Comparison of ENCODE assay signal across 8 mouse cellular contexts in the genomic region with DNA sequence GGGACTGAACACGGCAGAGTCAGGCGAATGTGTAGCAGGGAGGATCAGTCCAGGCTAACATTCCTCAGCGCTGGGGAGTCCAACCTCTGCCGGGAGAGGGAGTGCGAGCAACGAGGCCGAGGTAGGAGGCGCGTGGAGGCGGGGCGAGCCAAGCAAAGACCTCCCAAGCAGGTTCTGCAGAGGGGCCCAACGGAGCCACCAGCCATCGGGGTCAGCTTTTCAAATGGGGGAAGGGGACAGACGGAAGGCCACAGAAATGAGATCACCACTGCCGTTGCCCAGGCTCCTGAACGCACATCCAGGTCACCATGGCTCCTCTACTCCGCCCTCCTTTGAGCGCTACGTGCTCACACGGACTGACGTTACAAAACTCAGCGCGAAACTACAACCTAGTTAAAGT. TPM values are rescaled to one million over a fixed set of nuclear protein-coding genes. Genes with fewer than 3 reads are reported as not detected.
DNase-seq lines count a peak whose midpoint lies in the region; ATAC-seq and TF ChIP-seq lines count a peak whose summit lies in the region.

No protein-coding gene starts in this region.

- TF ChIP-seq POLR2A in spleen, adult 2 months (IDR thresholded peaks at IDR 0.05; ENCODE audit: low read depth, low read length): no peak
- peak; percentile 38 for TF ChIP-seq POLR2A in myocyte (IDR thresholded peaks at IDR 0.05; ENCODE audit: insufficient read length, low read depth)

- H3K4me1 ChIP-seq in spleen, adult 2 months (ENCODE audit: control insufficient read depth, insufficient read depth, insufficient read length): no peaks in the 10 kb centered on the region
- H3K4me1 ChIP-seq in forebrain, embryonic 11.5 days (replicated peaks; ENCODE audit: control insufficient read depth, insufficient read depth, low read length): peaks cover 5% of the 10 kb centered on the region; the same call in 1 of the 2 replicates
- peaks cover 41% of the 10 kb centered on the region for H3K4me1 ChIP-seq in heart, embryonic 13.5 days
- peaks cover 17% of the 10 kb centered on the region; the same call in 1 of the 2 replicates for H3K4me1 ChIP-seq in kidney, postnatal 0 days (replicated peaks; ENCODE audit: insufficient read depth, low read length)
- no peaks in the 10 kb centered on the region for H3K4me1 ChIP-seq in liver, embryonic 11.5 days (replicated peaks; ENCODE audit: control insufficient read depth, insufficient read depth, low read length)

- peak overlapping the region; percentile 36 for H3ac ChIP-seq in myocyte (ENCODE audit: control insufficient read depth, insufficient read length)

- no peak overlapping the region for H3K27ac ChIP-seq in spleen, adult 2 months (ENCODE audit: insufficient read depth, low read length)
- peak overlapping the region; percentile 25 for H3K27ac ChIP-seq in forebrain, embryonic 11.5 days (ENCODE audit: low read depth, low read length)
- peak overlapping the region; percentile 99 for H3K27ac ChIP-seq in heart, embryonic 13.5 days (replicated peaks)
- H3K27ac ChIP-seq in kidney, postnatal 0 days: peak overlapping the region; percentile 94
- H3K27ac ChIP-seq in liver, embryonic 11.5 days (ENCODE audit: low read depth, low read length): peak overlapping the region; percentile 65

- no peak for DNase-seq in spleen, adult 2 months (ENCODE audit: low read depth in 1 of 2, low spot score in 2 of 2)
- DNase-seq in spleen, adult 12 weeks (ENCODE audit: low spot score): no peak
- peak; percentile 91 for DNase-seq in forebrain, embryonic 11.5 days (ENCODE audit: low spot score)
- DNase-seq in kidney, postnatal 0 days (ENCODE audit: low spot score): peak; percentile 94
- DNase-seq in liver, embryonic 11.5 days (ENCODE audit: low spot score): peak; percentile 80
- peak; percentile 71 to 72 for DNase-seq in urinary bladder, adult 18-20 months (ENCODE audit: low spot score in 2 of 2)

- H3K79me2 ChIP-seq in myocyte (ENCODE audit: control insufficient read depth, insufficient read depth): peaks cover 11% of the 10 kb centered on the region

- peak overlapping the region; percentile 93 for H3K4me2 ChIP-seq in forebrain, embryonic 11.5 days (ENCODE audit: low read depth, low read length, severe bottlenecking)
- H3K4me2 ChIP-seq in heart, embryonic 13.5 days: peak overlapping the region; percentile 87
- peak overlapping the region; percentile 75 for H3K4me2 ChIP-seq in kidney, postnatal 0 days (ENCODE audit: low read length)
- peak overlapping the region; percentile 78 for H3K4me2 ChIP-seq in liver, embryonic 11.5 days
- peak overlapping the region; percentile 100 for H3K4me2 ChIP-seq in myocyte (ENCODE audit: low read depth)

- peak overlapping the region; percentile 25; the same call in 1 of the 2 replicates for H3K4me3 ChIP-seq in spleen, adult 2 months (ENCODE audit: extremely low read depth, insufficient read depth, insufficient read length)
- H3K4me3 ChIP-seq in forebrain, embryonic 11.5 days (ENCODE audit: low read depth, low read length): peak overlapping the region; percentile 58
- peak overlapping the region; percentile 88 for H3K4me3 ChIP-seq in heart, embryonic 13.5 days
- H3K4me3 ChIP-seq in kidney, postnatal 0 days (replicated peaks; ENCODE audit: low read depth, low read length): peak overlapping the region; percentile 88
- H3K4me3 ChIP-seq in liver, embryonic 11.5 days (ENCODE audit: low read depth, low read length): peak overlapping the region; percentile 65
- H3K4me3 ChIP-seq in myocyte: peak overlapping the region; percentile 90

- peak; percentile 74 for ATAC-seq in forebrain, embryonic 11.5 days (replicated peaks; ENCODE audit: low FRiP score)
- peak; percentile 52 for ATAC-seq in heart, embryonic 13.5 days (ENCODE audit: extremely low read depth, insufficient number of reproducible peaks, low FRiP score, low TSS enrichment)
- ATAC-seq in kidney, postnatal 0 days (replicated peaks; ENCODE audit: low FRiP score, low read depth): peak; percentile 60
- peak; percentile 75 for ATAC-seq in liver, embryonic 11.5 days (replicated peaks; ENCODE audit: low FRiP score)

- H3K36me3 ChIP-seq in spleen, adult 2 months (ENCODE audit: control insufficient read depth, insufficient read depth, low read length): no peaks in the 10 kb centered on the region
- no peaks in the 10 kb centered on the region; the same call in 1 of the 2 replicates for H3K36me3 ChIP-seq in forebrain, embryonic 11.5 days (ENCODE audit: control insufficient read depth, insufficient read depth, low read length)
- H3K36me3 ChIP-seq in heart, embryonic 13.5 days: peaks cover 40% of the 10 kb centered on the region
- H3K36me3 ChIP-seq in kidney, postnatal 0 days (ENCODE audit: insufficient read depth, low read length): peaks cover 28% of the 10 kb centered on the region
- peaks cover 10% of the 10 kb centered on the region; the same call in 1 of the 2 replicates for H3K36me3 ChIP-seq in liver, embryonic 11.5 days (ENCODE audit: control insufficient read depth, insufficient read depth, low read length)
- H3K36me3 ChIP-seq in myocyte (ENCODE audit: control insufficient read depth, insufficient read depth): peaks cover 33% of the 10 kb centered on the region

- WGBS in spleen, adult 2 months: 3% methylated on average over 23 of the region's 23 CpGs
- WGBS in forebrain, embryonic 11.5 days: under 1% methylated on average over 23 of the region's 23 CpGs
- under 1% methylated on average over 23 of the region's 23 CpGs for WGBS in heart, embryonic 13.5 days
- under 1% methylated on average over 23 of the region's 23 CpGs for WGBS in kidney, postnatal 0 days
- WGBS in liver, embryonic 11.5 days: under 1% methylated on average over 23 of the region's 23 CpGs

- no peaks in the 10 kb centered on the region for H3K9me3 ChIP-seq in forebrain, embryonic 11.5 days (ENCODE audit: control insufficient read depth, low read length)
- no peaks in the 10 kb centered on the region for H3K9me3 ChIP-seq in heart, embryonic 13.5 days
- H3K9me3 ChIP-seq in kidney, postnatal 0 days (replicated peaks; ENCODE audit: low read length): no peaks in the 10 kb centered on the region
- H3K9me3 ChIP-seq in liver, embryonic 11.5 days (ENCODE audit: control insufficient read depth, low read length): no peaks in the 10 kb centered on the region

- peak overlapping the region; percentile 66 for H3K9ac ChIP-seq in forebrain, embryonic 11.5 days (ENCODE audit: low read length)
- H3K9ac ChIP-seq in heart, embryonic 13.5 days: peak overlapping the region; percentile 96
- H3K9ac ChIP-seq in kidney, postnatal 0 days (ENCODE audit: low read depth, low read length): peak overlapping the region; percentile 88
- H3K9ac ChIP-seq in liver, embryonic 11.5 days (ENCODE audit: low read depth, low read length): peak overlapping the region; percentile 69

- TF ChIP-seq CTCF in spleen, adult 2 months (IDR thresholded peaks at IDR 0.05; ENCODE audit: extremely low read depth, insufficient read depth, insufficient read length, insufficient replicate concordance): no peak
- TF ChIP-seq CTCF in kidney, postnatal 0 days (IDR thresholded peaks at IDR 0.05; ENCODE audit: low read depth): peak; percentile 67

- peaks cover 11% of the 10 kb centered on the region for H3K27me3 ChIP-seq in spleen, adult 2 months (ENCODE audit: control insufficient read depth, insufficient read depth, low read length)
- no peaks in the 10 kb centered on the region for H3K27me3 ChIP-seq in forebrain, embryonic 11.5 days (ENCODE audit: control insufficient read depth, insufficient read depth, low read length)
- no peaks in the 10 kb centered on the region for H3K27me3 ChIP-seq in heart, embryonic 13.5 days (replicated peaks)
- H3K27me3 ChIP-seq in kidney, postnatal 0 days (ENCODE audit: insufficient read depth, low read length): no peaks in the 10 kb centered on the region
- peaks cover 21% of the 10 kb centered on the region for H3K27me3 ChIP-seq in liver, embryonic 11.5 days (replicated peaks; ENCODE audit: control insufficient read depth, insufficient read depth, low read length)
- no peaks in the 10 kb centered on the region for H3K27me3 ChIP-seq in myocyte (ENCODE audit: control insufficient read depth, insufficient read depth, insufficient read length)

TF ChIP-seq in myocyte, 11 proteins besides CTCF, POLR2A, EP300 and RAD21:
- TF ChIP-seq SRF (IDR thresholded peaks at IDR 0.05; ENCODE audit: control insufficient read depth, insufficient read length, low read depth): no peak
- TF ChIP-seq TCF12 (IDR thresholded peaks at IDR 0.05; ENCODE audit: insufficient read depth, poor library complexity, severe bottlenecking): no peak
- peak; percentile 54 for TF ChIP-seq E2F4 (IDR thresholded peaks at IDR 0.05; ENCODE audit: insufficient read depth)
- peak in 1 of 3 experiments; percentile 5 for TF ChIP-seq MYOG (IDR thresholded peaks at IDR 0.05; ENCODE audit: control insufficient read depth in 1 of 3, insufficient read depth in 1 of 3, insufficient read length in 2 of 3, low read depth in 2 of 3)
- TF ChIP-seq MAX (IDR thresholded peaks at IDR 0.05; ENCODE audit: low read depth): no peak
- TF ChIP-seq POLR2AphosphoS2 (IDR thresholded peaks at IDR 0.05; ENCODE audit: insufficient read length, low read depth): peak; percentile 75
TF ChIP-seq in myocyte: peak in this region for 3.

RNA-seq across cellular contexts. Expression of a gene that starts 1.7 kb away (rescaled TPM):
- polyA plus RNA-seq in spleen, adult 2 months (2012; rRNA removed): 4.4 and 5.7 TPM in 2 replicates
- polyA plus RNA-seq in forebrain, embryonic 11.5 days (2014; fragmentation: Nextera tagmentation; extraction: Ambion mirVana): 11.9 and 13.2 TPM in 2 replicates
- 52.0 and 53.6 TPM in 2 replicates for polyA plus RNA-seq in heart, embryonic 13.5 days (2015; fragmentation: Nextera tagmentation; extraction: Ambion mirVana)
- polyA plus RNA-seq in kidney, postnatal 0 days (2015; fragmentation: Nextera tagmentation; extraction: Ambion mirVana): 75.9 and 82.8 TPM in 2 replicates
- polyA plus RNA-seq in liver, embryonic 11.5 days (2014; fragmentation: Nextera tagmentation; extraction: Ambion mirVana): 23.6 and 25.6 TPM in 2 replicates
- 14.9 TPM for polyA plus RNA-seq in myocyte (2012; fragmentation: generic; extraction: Trizol)

Comparison
In these comparisons a context has a peak if more than half of its experiments do, and no peak if none do; other contexts are left out.
1. DNase-seq: peak in forebrain, embryonic 11.5 days (single experiment), kidney, postnatal 0 days (single experiment), liver, embryonic 11.5 days (single experiment) and urinary bladder, adult 18-20 months (2 of 2); none in spleen, adult 2 months (0 of 2) and spleen, adult 12 weeks (single experiment).
2. H3K4me3 ChIP-seq: peak in every context shown above with its lines; median percentile 90 in myocyte; 88 in heart, embryonic 13.5 days; 88 in kidney, postnatal 0 days; 65 in liver, embryonic 11.5 days; 58 in forebrain, embryonic 11.5 days; 25 in spleen, adult 2 months.
3. Peak in every context shown above with its lines, with median percentiles within 50 percentile points of each other: ATAC-seq, H3K4me2 ChIP-seq and H3K9ac ChIP-seq.